Mouse (Mus musculus): ENCODE measurements at regions not wholly inside any gene's neighbourhood (a gene's known extent, or its start where the extent isn't known, plus 50 kb on each side); places are given as distances from the start of the nearest gene placed in this dataset.

DNA sequence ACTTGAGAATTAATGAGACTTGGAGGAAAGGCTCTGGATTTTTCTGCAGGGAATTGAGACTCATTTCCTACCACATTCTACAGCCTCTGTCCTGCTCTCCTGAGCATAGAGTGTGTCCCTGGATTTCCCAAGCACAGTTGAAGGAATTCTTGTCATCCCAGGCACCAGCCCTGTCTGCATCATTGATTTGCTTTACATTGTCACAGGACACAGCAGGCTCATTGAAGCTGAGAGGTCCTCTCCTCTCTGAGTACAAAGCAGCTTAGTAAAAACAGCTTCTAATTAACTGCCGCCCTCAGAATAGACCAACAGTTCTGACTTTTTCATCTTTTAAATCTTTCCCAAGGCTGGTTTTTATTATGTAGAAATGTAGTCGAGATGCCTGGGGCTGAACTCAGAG lies 429.7 kb downstream of the Fgf9 start:
- Histone ChIP-seq H3K36me3 (replicated peaks; ENCODE audit: control insufficient read depth, insufficient read depth, low read length) (no peaks in the 10 kb centered on the region), H3K27me3 (ENCODE audit: control insufficient read depth, insufficient read depth, low read length) (no peaks in the 10 kb centered on the region), H3K9me3 (replicated peaks; ENCODE audit: control insufficient read depth, low read length) (no peaks in the 10 kb centered on the region), H3K27ac (ENCODE audit: low read depth) (no peak overlapping the region), H3K4me2 (ENCODE audit: low read depth, low read length) (no peak overlapping the region), H3K9ac (replicated peaks; ENCODE audit: low read depth, low read length) (no peak overlapping the region), H3K4me1 (ENCODE audit: control insufficient read depth, insufficient read depth) (no peaks in the 10 kb centered on the region), H3K4me3 (ENCODE audit: low read depth, low read length) (no peak overlapping the region)
- DNase-seq (ENCODE audit: low spot score) (no peak), ATAC-seq (ENCODE audit: insufficient read depth, low read depth) (no peak)
- TF ChIP-seq CTCF (IDR thresholded peaks at IDR 0.05; ENCODE audit: low read depth) (no peak), EP300 (IDR thresholded peaks at IDR 0.05; ENCODE audit: low read depth) (no peak)
- WGBS: 57% methylated on average over 2 of the region's 2 CpGs

DNA sequence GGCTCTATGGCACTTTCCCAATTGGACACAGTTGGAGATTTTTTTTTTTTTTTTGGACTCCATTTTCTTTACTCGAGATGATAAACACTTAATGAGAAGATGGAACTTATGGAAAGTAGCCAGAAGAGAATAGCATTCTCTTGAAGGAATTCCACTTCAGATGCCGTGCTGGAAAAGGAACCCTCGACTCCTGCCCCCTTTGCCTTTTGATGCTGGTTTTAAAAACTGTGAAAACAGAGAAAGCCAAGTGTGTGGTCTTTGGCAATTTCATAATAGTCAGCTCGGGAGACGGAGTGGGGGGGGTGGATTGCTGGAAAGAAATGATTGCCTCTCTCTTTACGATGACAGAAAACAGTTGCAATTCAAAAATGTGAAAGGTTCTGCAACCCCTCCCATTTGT lies 429.2 kb downstream of the Fgf9 start:
- H3K4me3 ChIP-seq (ENCODE audit: low read depth, low read length): no peak overlapping the region
- H3K4me2 ChIP-seq (ENCODE audit: low read depth, low read length): no peak overlapping the region
- H3K9ac ChIP-seq (replicated peaks; ENCODE audit: low read depth, low read length): no peak overlapping the region
- WGBS: 61% methylated on average over 6 of the region's 6 CpGs
- no peaks in the 10 kb centered on the region for H3K4me1 ChIP-seq (ENCODE audit: control insufficient read depth, insufficient read depth)
- no peak overlapping the region for H3K27ac ChIP-seq (ENCODE audit: low read depth)
- TF ChIP-seq EP300 (IDR thresholded peaks at IDR 0.05; ENCODE audit: low read depth) (no peak), CTCF (IDR thresholded peaks at IDR 0.05; ENCODE audit: low read depth) (no peak)
- no peaks in the 10 kb centered on the region for H3K36me3 ChIP-seq (replicated peaks; ENCODE audit: control insufficient read depth, insufficient read depth, low read length)
- no peaks in the 10 kb centered on the region for H3K9me3 ChIP-seq (replicated peaks; ENCODE audit: control insufficient read depth, low read length)
- H3K27me3 ChIP-seq (ENCODE audit: control insufficient read depth, insufficient read depth, low read length): no peaks in the 10 kb centered on the region
- no peak for DNase-seq (ENCODE audit: low spot score)
- no peak for ATAC-seq (ENCODE audit: insufficient read depth, low read depth)

DNA sequence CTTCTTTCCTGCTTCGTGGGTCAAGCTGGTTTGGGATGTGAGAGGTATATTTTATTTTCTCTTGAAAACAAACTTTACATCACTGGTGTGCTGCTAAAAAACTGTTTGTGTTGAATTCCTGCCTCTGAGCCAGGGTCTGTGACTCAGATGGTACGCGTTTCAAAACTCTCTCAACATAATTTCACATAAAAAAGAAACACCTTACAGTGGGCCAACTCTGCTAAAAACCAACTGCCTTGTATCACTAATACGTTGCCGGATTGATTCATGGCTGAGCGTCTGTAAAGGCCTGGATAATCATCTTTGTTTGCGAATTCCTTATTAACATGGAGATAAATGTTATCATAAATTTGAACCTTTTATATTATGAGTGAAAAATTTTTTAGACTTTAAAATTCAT lies 428.7 kb downstream of the Fgf9 start:
- H3K9me3 ChIP-seq (replicated peaks; ENCODE audit: control insufficient read depth, low read length): no peaks in the 10 kb centered on the region
- no peak overlapping the region for H3K9ac ChIP-seq (replicated peaks; ENCODE audit: low read depth, low read length)
- no peak overlapping the region for H3K4me2 ChIP-seq (ENCODE audit: low read depth, low read length)
- H3K27me3 ChIP-seq (ENCODE audit: control insufficient read depth, insufficient read depth, low read length): no peaks in the 10 kb centered on the region
- no peak for DNase-seq (ENCODE audit: low spot score)
- ATAC-seq (ENCODE audit: insufficient read depth, low read depth): no peak
- H3K4me3 ChIP-seq (ENCODE audit: low read depth, low read length): no peak overlapping the region
- H3K4me1 ChIP-seq (ENCODE audit: control insufficient read depth, insufficient read depth): no peaks in the 10 kb centered on the region
- no peak for TF ChIP-seq CTCF (IDR thresholded peaks at IDR 0.05; ENCODE audit: low read depth)
- no peak for TF ChIP-seq EP300 (IDR thresholded peaks at IDR 0.05; ENCODE audit: low read depth)
- no peaks in the 10 kb centered on the region for H3K36me3 ChIP-seq (replicated peaks; ENCODE audit: control insufficient read depth, insufficient read depth, low read length)
- WGBS: 80% methylated on average over 7 of the region's 7 CpGs
- H3K27ac ChIP-seq (ENCODE audit: low read depth): no peak overlapping the region

DNA sequence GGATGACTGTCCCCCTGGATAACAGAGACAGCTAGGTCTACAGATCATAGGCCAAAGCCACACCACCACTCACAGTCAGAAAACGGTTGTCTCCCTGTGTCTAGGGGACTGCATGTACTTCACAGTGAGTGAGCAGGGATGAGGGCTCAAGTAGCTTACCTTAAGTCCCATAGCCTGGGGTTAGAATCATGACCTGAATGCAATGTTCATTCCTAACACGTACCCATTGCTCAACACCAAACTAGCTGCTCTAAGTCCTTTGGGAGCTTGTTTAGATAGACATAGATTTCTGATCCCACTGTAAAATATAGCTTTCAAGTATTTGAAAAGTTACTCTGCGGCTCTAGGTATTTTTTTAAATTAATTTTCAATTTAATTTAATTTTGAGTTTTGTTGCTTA lies 426.6 kb downstream of the Fgf9 start:
- DNase-seq (ENCODE audit: low spot score) (no peak), ATAC-seq (ENCODE audit: insufficient read depth, low read depth) (no peak)
- 85% methylated on average over 3 of the region's 3 CpGs for WGBS
- Histone ChIP-seq H3K9me3 (replicated peaks; ENCODE audit: control insufficient read depth, low read length) (no peaks in the 10 kb centered on the region), H3K27ac (ENCODE audit: low read depth) (no peak overlapping the region), H3K4me1 (ENCODE audit: control insufficient read depth, insufficient read depth) (no peaks in the 10 kb centered on the region), H3K9ac (replicated peaks; ENCODE audit: low read depth, low read length) (no peak overlapping the region), H3K4me2 (ENCODE audit: low read depth, low read length) (no peak overlapping the region), H3K36me3 (replicated peaks; ENCODE audit: control insufficient read depth, insufficient read depth, low read length) (no peaks in the 10 kb centered on the region), H3K27me3 (ENCODE audit: control insufficient read depth, insufficient read depth, low read length) (no peaks in the 10 kb centered on the region), H3K4me3 (ENCODE audit: low read depth, low read length) (no peak overlapping the region)
- TF ChIP-seq EP300 (IDR thresholded peaks at IDR 0.05; ENCODE audit: low read depth): no peak
- no peak for TF ChIP-seq CTCF (IDR thresholded peaks at IDR 0.05; ENCODE audit: low read depth)

DNA sequence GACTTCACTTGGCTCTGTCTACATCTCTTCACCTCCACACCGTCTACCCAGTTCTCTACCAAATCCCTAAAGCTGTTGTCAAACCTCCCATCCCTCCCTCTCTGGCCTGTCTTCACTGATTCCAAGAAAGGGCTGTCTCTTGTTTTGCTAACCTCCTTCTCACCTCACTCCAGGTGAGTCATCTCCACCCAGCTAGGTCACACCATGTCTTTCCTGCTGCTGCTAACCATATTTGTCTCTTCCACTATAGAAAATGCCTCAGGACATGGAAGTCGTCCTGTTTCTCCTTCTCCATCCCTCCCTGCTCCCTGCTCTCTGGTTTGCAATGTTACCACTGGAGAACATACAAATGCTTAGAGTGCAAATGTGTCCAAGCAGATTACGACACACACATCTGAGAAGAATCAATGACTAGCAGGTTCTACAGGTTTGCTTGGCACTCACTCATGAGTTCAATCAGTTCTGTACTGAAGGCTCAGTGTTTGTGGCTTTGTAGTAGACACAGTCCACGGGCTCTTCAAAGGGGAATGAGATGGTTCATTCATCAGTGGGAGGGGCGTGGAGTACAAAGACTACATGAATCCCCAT lies 424.1 kb downstream of the Fgf9 start:
- H3K27me3 ChIP-seq (ENCODE audit: control insufficient read depth, insufficient read depth, low read length): no peaks in the 10 kb centered on the region
- H3K9ac ChIP-seq (replicated peaks; ENCODE audit: low read depth, low read length): no peak overlapping the region
- H3K9me3 ChIP-seq (replicated peaks; ENCODE audit: control insufficient read depth, low read length): no peaks in the 10 kb centered on the region
- no peaks in the 10 kb centered on the region for H3K4me1 ChIP-seq (ENCODE audit: control insufficient read depth, insufficient read depth)
- TF ChIP-seq EP300 (IDR thresholded peaks at IDR 0.05; ENCODE audit: low read depth): no peak
- no peak overlapping the region for H3K4me2 ChIP-seq (ENCODE audit: low read depth, low read length)
- no peak overlapping the region for H3K4me3 ChIP-seq (ENCODE audit: low read depth, low read length)
- 75% methylated on average over 5 of the region's 5 CpGs for WGBS
- H3K27ac ChIP-seq (ENCODE audit: low read depth): no peak overlapping the region
- no peak for DNase-seq (ENCODE audit: low spot score)
- no peaks in the 10 kb centered on the region for H3K36me3 ChIP-seq (replicated peaks; ENCODE audit: control insufficient read depth, insufficient read depth, low read length)
- no peak for ATAC-seq (ENCODE audit: insufficient read depth, low read depth)

DNA sequence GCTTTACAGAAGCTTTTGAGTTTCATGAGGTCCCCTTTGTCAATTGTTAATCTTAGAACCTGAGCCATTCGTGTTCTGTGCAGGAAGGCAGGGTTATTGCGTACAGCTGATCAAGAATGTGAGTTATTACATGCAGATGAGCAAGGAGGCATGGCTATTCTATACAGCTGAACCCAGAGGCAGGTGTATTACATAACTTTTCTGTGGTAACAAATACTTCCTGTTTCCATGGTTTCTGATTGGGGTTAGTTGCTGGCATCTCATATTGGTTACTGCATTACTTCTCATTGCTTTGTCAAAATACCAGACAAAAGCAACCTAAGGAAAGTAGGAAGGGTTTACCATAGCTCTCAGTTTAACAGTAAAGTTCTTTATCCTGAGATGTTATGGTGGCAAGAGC lies 421.8 kb downstream of the Fgf9 start:
- WGBS: 84% methylated on average over 2 of the region's 2 CpGs
- Histone ChIP-seq H3K4me1 (ENCODE audit: control insufficient read depth, insufficient read depth) (no peaks in the 10 kb centered on the region), H3K27me3 (ENCODE audit: control insufficient read depth, insufficient read depth, low read length) (no peaks in the 10 kb centered on the region), H3K4me2 (ENCODE audit: low read depth, low read length) (no peak overlapping the region), H3K4me3 (ENCODE audit: low read depth, low read length) (no peak overlapping the region), H3K9me3 (replicated peaks; ENCODE audit: control insufficient read depth, low read length) (no peaks in the 10 kb centered on the region), H3K36me3 (replicated peaks; ENCODE audit: control insufficient read depth, insufficient read depth, low read length) (no peaks in the 10 kb centered on the region), H3K9ac (replicated peaks; ENCODE audit: low read depth, low read length) (no peak overlapping the region), H3K27ac (ENCODE audit: low read depth) (no peak overlapping the region)
- ATAC-seq (ENCODE audit: insufficient read depth, low read depth): no peak
- TF ChIP-seq EP300 (IDR thresholded peaks at IDR 0.05; ENCODE audit: low read depth) (no peak), CTCF (IDR thresholded peaks at IDR 0.05; ENCODE audit: low read depth) (no peak)
- DNase-seq (ENCODE audit: low spot score): no peak

Measured in heart, postnatal 0 days (tissue).